Mouse (Mus musculus) kidney, embryonic 14.5 days (tissue): ENCODE data around the gene Etv2. TPM values are rescaled to one million over a fixed set of nuclear protein-coding genes. Genes with fewer than 3 reads are reported as not detected.
A peak's percentile ranks its signal among the peaks of the same experiment; 100 is the strongest.

Experiments used
- ATAC-seq: fragments of 200-750 bp; cut with Nextera tagmentation; 2 replicates; pipeline ENCODE4 v1.8.0; 2017; ENCODE audit warnings: moderate number of reproducible peaks, mild to moderate bottlenecking, moderate TSS enrichment, moderate library complexity; ENCODE audit not compliant: low FRiP score, low TSS enrichment
- H3K27ac ChIP-seq: fragments of 300-500 bp; sonication (generic); 2 replicates; pipeline ENCODE4 v1.5.1; 2014; ENCODE audit warnings: low read depth, mild to moderate bottlenecking, low read length, moderate library complexity, mixed read lengths
- H3K27me3 ChIP-seq: fragments of 300-500 bp; sonication (generic); 2 replicates; pipeline ENCODE4 v1.6.1; 2014; ENCODE audit warnings: mild to moderate bottlenecking, low read length; ENCODE audit not compliant: control insufficient read depth, insufficient read depth
- H3K36me3 ChIP-seq: fragments of 300-500 bp; sonication (generic); 2 replicates; pipeline ENCODE4 v1.6.1; 2014; ENCODE audit warnings: low read length, mixed read lengths; ENCODE audit not compliant: control insufficient read depth, insufficient read depth
- H3K4me1 ChIP-seq: fragments of 300-500 bp; sonication (generic); 2 replicates; pipeline ENCODE4 v1.6.1; 2014; ENCODE audit warnings: low read length, mixed read lengths; ENCODE audit not compliant: control insufficient read depth, insufficient read depth
- H3K4me2 ChIP-seq: fragments of 300-500 bp; sonication (generic); replicated peaks from 2 replicates; pipeline ENCODE4 v1.6.1; 2014; ENCODE audit warnings: low read depth, mild to moderate bottlenecking, low read length
- H3K4me3 ChIP-seq: fragments of 300-500 bp; sonication (generic); 2 replicates; pipeline ENCODE4 v1.5.1; 2014; ENCODE audit warnings: mild to moderate bottlenecking, low read length
- H3K9ac ChIP-seq: fragments of 300-500 bp; sonication (generic); 2 replicates; pipeline ENCODE4 v1.6.1; 2014; ENCODE audit warnings: low read depth, mild to moderate bottlenecking, low read length, moderate library complexity
- H3K9me3 ChIP-seq: fragments of 300-500 bp; sonication (generic); 2 replicates; pipeline ENCODE4 v1.6.1; 2016; ENCODE audit warnings: low read length; ENCODE audit not compliant: control insufficient read depth
- WGBS: fragments of 180-500 bp; shearing (Covaris S2); extraction: QIAGEN DNeasy Blood & Tissue Kit; methylation state at CpG from one replicate; pipeline ENCODE4 v1.1.7; 2014; 5-methylcytosine and 5-hydroxymethylcytosine counted together
- polyA plus RNA-seq: library from polyadenylated mRNA; unstranded; fragments of >200 nt; fragmentation: Nextera tagmentation; extraction: Ambion mirVana; gene quantifications from 2 replicates; pipeline ENCODE4 v1.2.1, GENCODE M21; 2014

Etv2 gene
- polyA plus RNA-seq, 1 experiment from 2014 or later: not detected

GRCm38 (mm10) chr7:30649591-30650540 is 14.2 kb upstream of the Etv2 start, which contains the start of gene Rbm42:
Gene Rbm42, minus strand, starts transcription at chr7:30650317.
- peak; percentile 100 for ATAC-seq
- H3K27me3 ChIP-seq: no peaks in the 10 kb centered on the region
- peak within 1 kb of the TSS; percentile 69; the same call in 1 of the 2 replicates for H3K27ac ChIP-seq
- peaks cover 56% of the 10 kb centered on the region for H3K36me3 ChIP-seq
- peak within 1 kb of the TSS; percentile 94 for H3K9ac ChIP-seq
- 0 out of 2 replicates have a peak, but pooled peaks cover 7% of the 10 kb centered on the region for H3K4me1 ChIP-seq
- peak within 1 kb of the TSS; percentile 98 for H3K4me3 ChIP-seq
- 1% methylated on average over 59 of the region's 59 CpGs for WGBS
- peak within 1 kb of the TSS; percentile 82 for H3K4me2 ChIP-seq
- no peaks in the 10 kb centered on the region for H3K9me3 ChIP-seq

- Histone ChIP-seq H3K27ac (no peak overlapping the region), H3K27me3 (peaks cover 27% of the 10 kb centered on the region), H3K4me3 (no peak overlapping the region), H3K36me3 (peaks cover 39% of the 10 kb centered on the region), H3K4me2 (no peak overlapping the region), H3K4me1 (0 out of 2 replicates have a peak, but pooled peaks cover 11% of the 10 kb centered on the region), H3K9ac (no peak overlapping the region; the same call in 1 of the 2 replicates), H3K9me3 (no peaks in the 10 kb centered on the region)
- WGBS: 8% methylated on average over 4 of the region's 4 CpGs
- ATAC-seq: no peak
Measured at GRCm38 (mm10) chr7:30639083-30639482, 3.4 kb upstream of the Etv2 start.

- Histone ChIP-seq H3K9ac (no peak overlapping the region), H3K4me2 (no peak overlapping the region), H3K27ac (no peak overlapping the region), H3K4me3 (no peak overlapping the region), H3K27me3 (peaks cover 50% of the 10 kb centered on the region), H3K9me3 (no peaks in the 10 kb centered on the region), H3K4me1 (0 out of 2 replicates have a peak, but pooled peaks cover 11% of the 10 kb centered on the region), H3K36me3 (peaks cover 12% of the 10 kb centered on the region)
- no peak for ATAC-seq
- WGBS: 23% methylated on average over 11 of the region's 11 CpGs
Measured at GRCm38 (mm10) chr7:30636395-30636794, 743 bp upstream of the Etv2 start.

DNA sequence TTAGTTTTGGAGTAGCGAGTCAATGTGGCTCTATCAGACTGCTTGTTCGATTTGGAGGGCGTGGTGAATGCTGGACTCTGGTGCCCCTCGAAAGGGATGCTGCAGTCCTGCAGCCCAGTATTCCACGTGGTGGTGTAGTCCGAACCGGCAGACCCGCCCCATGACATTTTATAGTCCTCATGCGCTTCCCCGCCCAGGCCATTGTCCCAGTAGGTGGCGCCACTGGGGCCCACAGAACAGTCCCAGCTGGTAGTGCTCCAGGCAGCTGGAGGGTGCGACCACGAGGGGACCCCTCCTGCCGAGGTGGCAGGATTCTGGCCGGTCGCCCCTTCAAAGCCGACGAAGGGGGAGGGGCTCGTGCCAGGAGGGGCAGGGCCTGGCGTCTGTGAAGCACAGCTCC is 1.0 kb downstream of the Etv2 start:
- ATAC-seq: peak; percentile 85
- peaks cover 52% of the 10 kb centered on the region for H3K27me3 ChIP-seq
- no peaks in the 10 kb centered on the region for H3K36me3 ChIP-seq
- H3K27ac ChIP-seq: no peak overlapping the region
- H3K4me1 ChIP-seq: 0 out of 2 replicates have a peak, but pooled peaks cover 11% of the 10 kb centered on the region
- no peaks in the 10 kb centered on the region for H3K9me3 ChIP-seq
- under 1% methylated on average over 20 of the region's 20 CpGs for WGBS
- peak overlapping the region; percentile 28 for H3K4me3 ChIP-seq
- no peak overlapping the region; the same call in 1 of the 2 replicates for H3K9ac ChIP-seq
- H3K4me2 ChIP-seq: peak overlapping the region; percentile 32

DNA sequence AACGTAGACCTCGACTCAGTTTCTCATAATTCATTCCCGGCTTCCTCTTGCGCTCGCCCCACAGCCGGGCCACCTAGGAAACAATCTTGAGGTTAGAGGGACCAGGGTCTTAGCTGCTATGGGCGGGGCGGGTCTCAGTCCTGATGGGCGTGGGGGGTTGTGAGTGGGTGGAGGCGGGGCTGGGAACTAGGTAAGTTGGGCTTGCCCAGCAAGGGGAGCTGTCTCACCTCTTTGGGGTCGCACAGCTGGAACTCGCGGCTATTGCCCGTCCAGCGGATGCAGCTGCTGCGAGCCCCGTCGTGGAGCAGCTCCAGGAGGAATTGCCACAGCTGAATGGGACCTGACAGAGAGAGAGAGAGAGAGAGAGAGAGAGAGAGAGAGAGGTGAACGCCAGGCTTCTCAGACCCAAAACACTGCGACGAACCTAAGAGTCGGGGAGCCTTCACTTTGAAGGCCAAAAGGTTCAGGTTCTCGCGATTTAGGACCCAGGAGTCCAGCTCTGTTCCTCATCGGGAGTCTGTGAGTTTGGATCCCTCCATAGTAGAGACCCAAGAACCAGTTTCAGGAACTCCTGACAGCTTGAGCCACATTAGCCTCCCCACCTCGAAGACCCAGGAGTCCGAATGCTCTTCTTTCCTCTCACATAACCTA is 1.8 kb downstream of the Etv2 start:
- Histone ChIP-seq H3K36me3 (no peaks in the 10 kb centered on the region), H3K27ac (no peak overlapping the region), H3K9ac (no peak overlapping the region), H3K27me3 (peaks cover 54% of the 10 kb centered on the region), H3K4me1 (0 out of 2 replicates have a peak, but pooled peaks cover 6% of the 10 kb centered on the region), H3K4me3 (no peak overlapping the region; the same call in 1 of the 2 replicates), H3K9me3 (no peaks in the 10 kb centered on the region), H3K4me2 (no peak overlapping the region)
- 2% methylated on average over 27 of the region's 27 CpGs for WGBS
- peak; percentile 21; the same call in 1 of the 2 replicates for ATAC-seq

DNA sequence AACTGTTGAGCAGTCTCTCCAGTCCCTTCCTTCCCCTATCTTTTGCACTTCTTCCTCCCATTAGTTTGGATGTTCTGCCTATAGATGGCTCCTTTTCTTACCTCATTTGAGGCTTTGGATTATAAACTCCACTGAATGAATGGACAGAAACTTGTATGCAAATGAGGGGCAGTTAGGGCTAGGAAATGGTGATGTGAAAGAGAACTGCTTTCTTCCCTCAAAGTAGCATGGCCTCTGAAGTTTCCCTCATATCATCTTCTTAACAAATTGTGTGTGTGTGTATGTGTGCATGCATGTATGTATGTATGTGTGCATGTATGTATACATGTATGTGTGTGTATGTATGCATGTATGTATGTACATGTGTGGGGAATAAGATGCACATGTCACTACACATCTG is 6.6 kb downstream of the Etv2 start:
- no peak for ATAC-seq

GRCm38 (mm10) chr7:30626647-30627046 is 9.0 kb downstream of the Etv2 start:
- H3K36me3 ChIP-seq: peaks cover 27% of the 10 kb centered on the region
- no peak overlapping the region for H3K27ac ChIP-seq
- peaks cover 5% of the 10 kb centered on the region; the same call in 1 of the 2 replicates for H3K27me3 ChIP-seq
- H3K9ac ChIP-seq: no peak overlapping the region
- H3K4me2 ChIP-seq: no peak overlapping the region
- H3K9me3 ChIP-seq: no peaks in the 10 kb centered on the region
- no peak for ATAC-seq
- H3K4me3 ChIP-seq: no peak overlapping the region
- WGBS: 85% methylated on average over 5 of the region's 5 CpGs
- H3K4me1 ChIP-seq: peaks cover 6% of the 10 kb centered on the region

More for the DNA sequence above, 6.6 kb downstream of the Etv2 start:
- Histone ChIP-seq H3K36me3 (peaks cover 4% of the 10 kb centered on the region; the same call in 1 of the 2 replicates), H3K27ac (no peak overlapping the region), H3K9ac (no peak overlapping the region), H3K4me2 (no peak overlapping the region), H3K9me3 (no peaks in the 10 kb centered on the region), H3K27me3 (peaks cover 27% of the 10 kb centered on the region), H3K4me1 (peaks cover 6% of the 10 kb centered on the region), H3K4me3 (no peak overlapping the region)

GRCm38 (mm10) chr7:30625530-30626384 is 9.9 kb downstream of the Etv2 start, which contains the start of gene Cox6b1:
Gene Cox6b1, minus strand, starts transcription at chr7:30626151.
- Histone ChIP-seq H3K9ac (peak within 1 kb of the TSS; percentile 65), H3K36me3 (peaks cover 32% of the 10 kb centered on the region), H3K9me3 (no peaks in the 10 kb centered on the region), H3K4me3 (peak within 1 kb of the TSS; percentile 80), H3K27ac (no peak within 1 kb of the TSS), H3K27me3 (peaks cover 3% of the 10 kb centered on the region; the same call in 1 of the 2 replicates), H3K4me2 (peak within 1 kb of the TSS; percentile 80), H3K4me1 (peaks cover 6% of the 10 kb centered on the region)
- ATAC-seq: peak; percentile 94
- 2% methylated on average over 44 of the region's 44 CpGs for WGBS
